Mouse (Mus musculus) fibroblast of lung, adult 2 months (primary cell): Measurements from ENCODE around the gene Cbx4.

Experiments
- DNase-seq: peaks from one replicate; pipeline ENCODE4 v3.0.0-alpha.2; 2011; ENCODE audit warnings: low read depth

Gene Cbx4

DNA sequence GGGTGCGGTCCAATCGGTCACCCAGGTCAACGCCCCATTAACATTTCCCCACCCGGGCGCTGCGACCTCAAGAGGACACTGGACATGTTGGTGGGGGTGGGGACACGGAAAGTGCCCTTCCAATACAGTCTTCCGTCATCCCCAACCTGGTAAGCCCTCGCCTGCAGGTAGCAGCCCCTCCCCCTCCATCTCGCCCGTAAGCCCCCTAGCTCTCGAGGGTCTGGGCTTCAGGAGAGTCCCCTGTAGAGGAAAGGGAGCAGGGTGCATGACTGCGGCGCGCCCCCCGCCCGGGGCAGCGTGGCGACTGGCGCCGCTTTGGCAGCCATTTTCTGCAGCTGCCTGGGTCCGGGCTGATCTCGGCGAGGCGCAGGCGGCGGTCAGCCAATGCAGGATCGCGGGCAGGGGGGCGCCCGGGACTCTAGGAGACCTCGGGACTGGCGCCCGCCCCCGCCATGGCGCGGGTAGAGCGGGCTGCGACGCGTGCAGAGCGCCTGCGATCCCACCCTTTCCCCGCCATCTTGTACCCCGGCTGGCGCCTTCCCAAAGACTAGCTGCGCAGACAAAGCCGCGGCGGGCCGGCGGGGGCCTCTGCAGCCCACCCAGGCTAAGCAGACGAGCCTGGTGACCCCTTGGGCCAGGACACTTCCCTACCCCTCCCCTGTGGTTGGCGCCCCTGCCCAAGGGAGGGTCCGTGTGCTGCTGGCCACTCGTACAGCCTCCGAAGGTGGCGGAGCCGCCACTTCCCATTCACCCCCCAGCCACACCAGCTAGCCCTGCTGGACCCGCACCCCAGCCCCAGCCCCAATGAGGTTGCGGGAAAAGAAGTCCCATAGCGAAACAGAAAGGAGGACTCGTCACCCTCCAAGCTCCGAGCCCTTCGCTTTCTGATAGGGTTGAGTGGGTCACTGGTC lies 29.5 kb downstream of the Cbx4 start:
- no peak for DNase-seq

DNA sequence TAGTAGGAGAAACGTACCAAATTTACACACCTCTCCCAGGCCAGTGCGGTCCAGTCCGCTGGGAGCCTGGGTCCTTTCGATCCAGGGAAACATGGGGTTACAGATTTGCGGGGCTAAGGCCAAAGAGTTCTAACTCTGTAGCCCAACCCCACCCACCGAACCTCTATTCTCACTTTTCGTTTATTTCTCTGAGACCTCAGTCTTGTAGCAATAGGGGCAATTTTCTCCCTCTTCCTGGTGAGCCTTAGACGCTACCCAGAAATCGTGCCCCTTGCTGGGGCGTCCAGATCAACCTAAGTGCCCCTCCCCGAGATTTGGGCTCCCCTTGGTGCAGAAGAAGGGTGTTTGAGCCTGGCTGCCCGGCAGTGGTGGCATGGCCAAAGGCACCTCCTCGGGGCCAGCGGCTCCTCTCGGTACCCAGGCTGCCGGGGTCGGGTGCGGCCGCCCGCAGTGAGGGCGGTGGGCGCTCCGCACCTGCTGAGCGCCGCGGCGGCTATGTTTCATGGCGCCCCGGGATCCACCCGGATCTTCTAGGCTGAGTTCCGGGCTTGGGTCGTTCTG lies 30.4 kb downstream of the Cbx4 start:
- no peak for DNase-seq

DNA sequence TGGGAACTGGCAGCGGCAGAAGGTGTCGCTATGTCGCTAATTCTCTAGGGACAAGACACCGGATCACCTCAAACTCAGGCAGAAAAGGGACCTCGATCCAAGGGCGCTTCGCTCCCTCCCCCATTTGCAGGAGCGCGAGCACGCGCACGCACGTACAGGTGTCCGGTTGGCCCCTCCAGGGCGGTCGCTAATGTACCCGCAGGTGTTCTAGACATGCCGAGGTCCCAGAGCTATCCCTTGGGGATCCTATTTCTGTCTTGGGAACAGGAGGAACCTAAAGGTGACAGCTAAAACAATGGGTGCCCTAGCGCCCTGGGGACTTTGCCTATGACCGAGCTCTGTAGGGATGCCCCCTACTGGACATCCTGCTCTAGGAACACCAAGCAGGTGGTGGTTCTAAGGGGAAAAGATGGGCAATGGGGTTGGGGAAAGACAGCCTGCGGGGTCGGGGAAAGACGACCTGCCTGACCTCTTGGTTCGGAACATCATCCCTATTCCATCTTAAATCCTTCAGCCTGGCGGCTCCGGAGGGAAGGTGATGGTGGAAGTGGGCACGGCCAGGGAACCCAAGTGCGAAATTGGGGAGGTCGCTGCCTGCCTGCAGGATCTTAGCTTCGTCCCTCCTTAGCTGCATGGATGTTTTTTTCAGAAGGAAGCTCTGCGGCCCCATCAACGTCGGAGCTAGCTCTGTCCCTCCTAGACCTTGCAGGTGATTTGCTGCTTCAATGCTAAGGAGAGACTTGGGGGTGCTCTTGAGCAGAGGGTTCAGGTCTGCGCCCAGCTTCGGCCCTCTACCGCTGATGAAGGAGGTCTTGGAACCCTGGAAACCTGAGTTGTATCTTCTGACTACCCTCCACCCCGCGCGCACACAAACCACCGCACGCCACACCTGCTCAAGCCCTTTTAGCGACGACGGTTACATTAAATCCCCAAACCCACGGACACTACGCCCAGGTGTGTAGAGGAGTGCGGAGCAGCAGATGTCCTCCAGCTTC lies 31.4 kb downstream of the Cbx4 start:
- no peak for DNase-seq

DNA sequence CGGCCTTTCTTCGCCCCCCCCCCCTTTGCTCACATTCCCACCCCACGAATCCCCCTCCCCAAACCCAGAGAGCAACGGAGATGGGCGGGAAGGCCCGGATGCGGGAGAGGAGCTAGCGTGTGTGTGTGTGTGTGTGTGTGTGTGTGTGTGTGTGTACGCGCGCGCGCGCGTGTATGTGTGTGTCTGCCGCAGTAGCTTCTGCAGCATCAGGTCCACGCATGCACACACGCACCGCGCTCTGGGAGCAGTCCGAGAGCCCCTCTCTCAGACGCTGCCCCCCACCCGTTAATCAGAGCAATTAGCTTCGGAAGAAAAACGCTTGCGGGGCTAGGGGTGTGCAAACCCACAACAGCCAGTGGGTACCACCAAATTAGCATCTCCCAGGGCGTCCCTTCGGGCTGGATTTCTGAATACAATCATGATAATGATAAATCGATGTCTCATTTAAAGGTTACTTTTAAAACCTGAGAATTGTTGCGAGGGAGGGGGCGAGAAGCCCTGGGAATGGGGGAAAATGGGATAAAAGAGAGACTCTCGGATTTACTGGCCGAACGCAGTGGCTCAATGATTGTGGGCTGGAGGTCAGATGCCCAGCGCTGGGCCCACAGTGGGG lies 32.2 kb downstream of the Cbx4 start:
- no peak for DNase-seq

DNA sequence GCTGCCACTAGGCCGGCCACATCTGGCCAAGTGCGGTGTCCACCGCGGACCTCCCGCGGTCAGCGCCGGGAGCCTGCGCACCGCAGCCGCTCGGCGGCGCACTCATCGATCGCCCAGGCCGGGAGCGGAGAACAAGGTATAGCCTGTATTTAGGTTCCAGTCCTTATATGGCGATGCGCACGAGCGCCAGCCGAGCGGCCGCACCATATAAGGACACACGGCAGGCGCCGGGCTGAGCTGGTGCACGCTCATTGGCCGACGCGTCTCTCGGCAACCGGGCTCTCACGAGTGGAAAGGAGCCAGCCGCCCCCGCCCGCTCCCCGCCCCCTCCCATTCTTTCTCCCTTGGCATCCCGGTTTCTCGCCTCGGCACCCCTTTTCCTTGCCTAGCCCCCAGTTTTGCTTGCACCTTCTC lies 32.8 kb downstream of the Cbx4 start:
- DNase-seq, result no peak

DNA sequence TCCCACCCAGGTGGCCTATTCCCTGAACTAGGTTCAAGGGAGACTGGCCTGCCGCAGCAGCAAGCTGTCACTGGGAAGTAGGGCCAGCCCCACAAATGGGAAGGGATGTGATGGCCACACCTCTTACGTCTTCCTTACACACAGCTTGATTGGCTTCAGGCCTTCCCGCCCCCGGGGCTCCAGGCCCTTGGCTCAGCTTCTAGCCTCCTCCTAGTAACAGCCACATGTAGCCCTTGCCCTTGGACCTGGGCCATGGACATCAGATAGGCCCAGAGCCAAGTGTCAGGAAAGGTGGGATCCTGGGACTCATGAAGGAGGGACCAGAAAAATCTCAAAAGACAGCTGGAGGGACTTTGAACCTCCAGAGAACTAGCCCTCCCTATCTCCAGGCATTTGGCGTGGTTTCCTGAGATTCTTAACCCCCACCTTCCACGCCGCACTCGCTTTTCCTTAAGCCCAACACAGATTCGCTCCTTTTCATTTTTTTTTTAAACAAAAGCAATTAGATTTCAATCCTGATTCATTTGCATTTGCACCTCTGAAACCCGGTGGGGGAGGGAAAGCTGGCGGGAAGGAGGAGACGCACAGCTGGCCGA lies 33.3 kb downstream of the Cbx4 start:
- no peak for DNase-seq

DNA sequence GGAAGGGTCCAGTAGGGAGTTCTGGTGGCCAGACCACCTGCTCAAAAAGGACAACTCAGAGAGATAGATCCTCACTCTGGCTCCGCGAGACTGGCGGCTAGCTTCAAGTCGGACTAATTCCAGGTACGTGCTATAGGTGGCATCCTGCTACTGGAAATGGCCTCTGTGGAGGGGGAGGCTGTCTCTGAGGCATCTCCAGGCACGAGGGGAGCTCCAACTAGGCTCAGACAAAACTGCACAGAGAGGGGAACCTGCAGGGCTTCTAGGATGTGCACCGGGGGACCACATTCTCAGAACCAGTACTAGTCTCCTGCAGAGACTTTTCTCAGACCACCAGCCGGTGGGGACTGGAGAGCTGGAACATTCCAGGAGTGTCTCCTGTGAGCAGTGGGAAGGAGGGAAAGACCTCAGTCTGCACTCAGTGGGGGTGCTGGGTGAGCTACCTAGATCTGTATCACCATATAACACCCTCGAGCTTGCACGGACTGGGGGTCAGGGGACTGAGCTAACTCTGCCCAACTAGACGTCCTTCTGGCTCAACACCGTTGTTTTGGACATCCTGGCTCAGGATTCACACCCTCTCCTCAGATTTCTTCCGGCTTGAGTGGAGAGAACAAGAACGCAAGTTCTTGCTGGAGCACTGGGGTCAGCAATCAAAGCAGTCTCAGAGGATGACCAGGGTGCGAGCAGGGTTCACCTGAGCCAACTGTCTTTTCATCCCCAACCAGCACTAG lies 33.9 kb downstream of the Cbx4 start:
- DNase-seq, result no peak

DNA sequence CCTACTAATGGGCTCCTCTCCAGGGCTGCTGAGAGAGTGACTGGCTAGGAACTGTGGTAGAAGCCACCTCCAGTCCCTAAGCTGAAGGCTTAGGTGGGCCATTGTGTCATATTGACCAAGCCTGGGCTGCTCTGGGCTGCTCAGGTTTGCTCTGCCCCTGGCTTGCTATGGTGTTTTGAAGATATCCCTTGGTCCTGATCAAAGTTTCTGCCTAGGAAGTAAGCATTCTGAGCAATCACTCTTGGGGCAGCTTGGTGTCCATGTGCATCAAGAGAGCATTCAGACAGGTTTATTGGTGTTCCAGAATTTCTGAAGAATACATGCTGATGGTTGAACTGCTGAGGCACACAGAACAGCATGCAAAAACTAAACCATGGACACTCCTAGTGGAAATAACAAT lies 34.6 kb downstream of the Cbx4 start:
- no peak for DNase-seq

DNA sequence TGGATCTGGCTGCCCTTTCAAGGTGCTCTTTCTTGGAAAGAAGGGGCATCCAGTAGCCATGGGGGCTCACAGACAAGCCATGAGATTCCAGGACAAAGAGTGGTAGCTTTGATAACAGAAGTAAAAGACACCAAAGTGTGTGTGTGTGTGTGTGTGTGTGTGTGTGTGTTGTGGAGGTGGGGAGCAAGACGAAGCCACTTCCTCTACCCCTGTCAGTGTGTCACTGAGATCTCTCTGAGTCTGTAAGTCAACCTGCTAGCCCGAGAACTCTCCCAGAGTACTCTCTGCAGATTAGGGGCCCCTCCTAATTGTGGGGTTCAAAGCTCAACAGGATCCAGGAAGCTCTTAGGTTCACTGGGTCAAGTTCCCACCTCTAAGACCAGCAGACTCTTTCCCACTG lies 35.7 kb downstream of the Cbx4 start:
- DNase-seq, result no peak

DNA sequence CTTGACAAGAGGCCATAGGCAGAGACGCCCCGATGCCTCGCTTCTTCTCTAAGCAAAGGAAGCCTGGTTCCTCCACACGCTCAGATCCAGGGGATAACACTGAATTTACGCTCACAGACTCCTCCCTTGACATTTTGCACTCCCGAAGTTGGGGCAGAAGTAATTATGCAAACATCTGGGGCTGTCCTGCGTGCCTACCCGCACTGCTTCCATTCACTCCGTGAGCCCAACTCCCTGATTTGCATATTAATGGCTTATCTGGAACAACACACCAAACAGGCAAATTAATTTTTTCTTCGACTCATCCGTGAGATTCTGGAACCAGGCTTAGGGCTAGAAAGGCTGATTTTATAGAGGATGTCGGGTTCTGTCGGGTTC lies 37.9 kb downstream of the Cbx4 start:
- no peak for DNase-seq

DNA sequence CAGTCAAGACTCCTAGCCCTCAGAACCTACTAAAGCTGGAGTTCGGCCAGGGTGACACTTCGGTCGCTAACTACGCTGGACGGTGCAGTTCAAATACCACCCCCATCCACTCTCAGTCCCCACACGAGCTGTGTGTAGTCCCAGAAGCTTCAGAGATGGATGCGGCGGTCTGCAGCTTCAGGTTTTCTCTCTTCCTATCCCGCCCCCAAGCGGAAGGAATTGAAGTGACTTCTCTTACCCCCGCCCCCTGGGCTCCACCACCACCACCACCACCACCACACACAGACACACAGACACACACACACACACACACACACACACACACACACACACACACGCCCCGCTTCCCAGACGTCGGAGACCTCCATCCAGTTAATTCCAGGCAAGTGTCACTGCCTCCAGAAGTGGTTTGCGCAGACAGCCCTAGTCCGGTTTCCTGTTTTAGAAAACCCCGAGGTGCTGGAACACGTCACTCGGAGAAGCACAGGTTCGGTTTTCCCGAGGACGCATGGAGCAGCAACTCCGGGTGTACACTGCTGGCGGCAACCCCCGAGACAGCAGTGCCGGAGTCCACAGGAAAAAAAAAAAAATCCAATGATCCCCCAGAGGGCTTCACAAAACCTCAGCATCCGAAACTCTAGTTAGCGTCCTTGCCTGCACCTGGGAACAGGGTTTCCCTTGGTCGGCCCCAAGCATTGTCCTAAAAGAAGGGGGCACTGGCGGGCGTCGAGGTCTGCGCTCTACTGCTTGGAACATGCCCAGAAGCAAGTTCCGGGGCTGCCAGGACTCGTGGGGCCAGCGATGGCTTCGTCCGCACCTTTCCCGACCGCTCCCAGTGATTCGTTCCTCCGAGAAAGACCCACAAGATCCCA lies 38.5 kb downstream of the Cbx4 start:
- no peak for DNase-seq

DNA sequence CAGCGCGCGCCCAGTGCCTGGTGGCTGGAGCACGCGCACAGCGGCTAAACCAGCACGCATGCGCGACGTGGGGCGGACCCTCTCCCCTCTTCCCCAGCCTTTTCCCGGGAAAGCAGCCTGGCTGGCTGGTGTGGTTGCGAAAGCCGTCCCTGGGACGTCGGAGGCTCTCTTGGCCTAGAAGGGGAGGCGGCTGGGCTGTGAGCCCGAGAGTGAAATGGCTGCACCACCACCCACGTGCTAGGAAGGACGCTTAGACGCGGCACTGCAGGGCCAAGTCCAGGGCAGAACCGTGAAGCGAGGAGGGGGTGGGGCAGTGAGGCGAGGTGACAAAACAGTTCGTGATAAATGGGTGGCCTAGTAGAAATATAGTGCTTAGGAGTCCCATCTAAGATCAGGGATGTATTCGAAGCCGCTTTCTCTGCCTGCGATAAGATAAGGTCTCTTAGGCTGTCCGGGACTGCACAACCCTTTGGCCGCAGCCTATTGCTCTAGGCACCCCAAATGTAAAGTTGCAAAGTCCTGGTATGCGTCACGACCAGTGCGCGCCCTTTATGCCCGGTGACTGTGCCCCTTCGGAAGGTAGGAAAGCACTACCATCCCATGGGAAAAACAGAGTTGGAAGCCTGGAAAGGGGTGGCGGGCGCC lies 39.3 kb downstream of the Cbx4 start:
- no peak for DNase-seq

DNA sequence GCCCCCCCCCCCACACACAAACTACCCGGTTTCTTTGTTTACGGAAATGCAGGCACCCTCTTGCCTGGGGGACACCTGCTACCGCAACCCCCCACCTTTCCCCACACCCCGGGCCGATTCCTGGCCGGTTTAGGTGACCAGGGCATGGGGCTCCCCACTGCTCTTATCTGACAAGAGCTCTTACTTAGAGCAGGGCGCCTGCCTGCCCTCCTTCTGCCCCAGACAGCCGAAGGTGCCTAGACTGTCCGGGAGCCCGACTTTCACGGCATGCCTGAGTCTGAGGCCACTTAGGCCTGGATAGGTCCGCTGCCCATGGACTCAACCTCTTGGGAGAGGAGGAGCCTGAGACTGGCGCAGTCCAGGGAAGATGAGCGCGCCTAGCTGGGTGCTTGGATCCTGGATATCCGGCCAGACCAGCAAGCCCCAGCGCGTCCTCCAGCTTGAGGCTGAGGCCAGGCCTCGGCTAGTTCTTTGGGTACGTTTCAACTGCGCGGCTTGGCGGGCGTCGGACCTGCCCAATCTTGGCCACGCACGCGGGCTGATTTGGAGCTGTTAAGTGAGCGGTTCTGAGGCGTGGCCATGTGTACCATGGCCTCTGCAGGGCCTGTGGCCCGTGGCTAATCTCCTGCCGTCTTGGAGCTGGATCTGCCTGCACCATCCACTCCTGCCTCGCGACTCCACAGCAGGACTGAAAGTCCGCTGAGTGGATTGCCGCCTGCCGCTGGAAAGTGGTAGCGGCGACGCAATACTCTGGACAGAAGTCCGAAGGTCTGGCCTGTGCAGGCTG lies 41.3 kb downstream of the Cbx4 start:
- no peak for DNase-seq

DNA sequence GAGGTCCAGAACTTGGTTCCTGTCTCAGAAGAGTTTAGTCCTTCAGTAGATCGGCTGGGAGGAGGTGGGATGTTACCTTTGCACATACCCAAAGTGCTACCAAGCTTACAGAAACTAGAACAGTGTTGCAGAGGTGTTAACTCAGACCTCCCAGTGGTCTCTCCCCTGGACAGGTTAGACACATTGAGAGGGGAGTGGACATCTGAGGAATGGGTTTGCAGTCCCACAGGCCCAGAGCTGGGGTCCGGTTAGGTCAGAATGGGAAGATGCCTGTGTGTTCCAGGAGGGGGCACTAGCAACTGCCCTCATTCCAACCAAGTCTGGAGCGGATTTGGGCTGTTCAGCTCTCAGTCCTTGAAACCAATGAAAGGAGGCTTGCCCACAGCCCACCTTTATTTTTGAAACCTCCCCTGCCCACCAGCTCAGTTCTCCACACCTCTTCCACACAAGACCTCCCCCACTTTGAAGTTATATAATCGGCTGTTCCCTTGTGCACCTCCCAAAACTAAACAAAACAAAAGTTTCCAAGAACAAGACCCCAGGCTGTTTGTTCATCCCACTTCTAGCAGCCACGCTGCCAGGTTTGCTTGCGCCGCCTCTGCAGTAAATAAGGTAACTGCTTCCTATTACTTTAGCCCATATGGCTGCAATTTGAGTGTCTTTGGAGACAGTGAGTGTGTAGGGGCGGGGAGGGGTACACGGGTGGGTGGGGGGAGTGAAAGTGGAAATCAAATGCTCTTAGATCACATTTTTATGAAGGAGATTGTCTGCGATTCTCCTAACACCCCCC lies 42.1 kb downstream of the Cbx4 start:
- no peak for DNase-seq

DNA sequence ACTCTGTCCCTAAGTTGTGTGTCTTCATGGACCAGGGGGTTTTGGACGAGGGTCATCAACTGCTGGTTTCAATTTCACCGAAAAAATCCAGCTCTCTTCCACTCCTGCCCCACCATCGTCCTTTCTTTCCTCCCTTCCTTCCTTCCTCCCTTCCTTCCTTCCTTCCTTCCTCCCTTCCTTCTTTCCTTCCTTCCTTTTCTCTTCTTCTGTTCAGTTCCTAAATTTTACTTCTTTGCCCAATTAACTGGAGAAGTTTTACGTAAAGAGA lies 42.8 kb downstream of the Cbx4 start:
- no peak for DNase-seq

DNA sequence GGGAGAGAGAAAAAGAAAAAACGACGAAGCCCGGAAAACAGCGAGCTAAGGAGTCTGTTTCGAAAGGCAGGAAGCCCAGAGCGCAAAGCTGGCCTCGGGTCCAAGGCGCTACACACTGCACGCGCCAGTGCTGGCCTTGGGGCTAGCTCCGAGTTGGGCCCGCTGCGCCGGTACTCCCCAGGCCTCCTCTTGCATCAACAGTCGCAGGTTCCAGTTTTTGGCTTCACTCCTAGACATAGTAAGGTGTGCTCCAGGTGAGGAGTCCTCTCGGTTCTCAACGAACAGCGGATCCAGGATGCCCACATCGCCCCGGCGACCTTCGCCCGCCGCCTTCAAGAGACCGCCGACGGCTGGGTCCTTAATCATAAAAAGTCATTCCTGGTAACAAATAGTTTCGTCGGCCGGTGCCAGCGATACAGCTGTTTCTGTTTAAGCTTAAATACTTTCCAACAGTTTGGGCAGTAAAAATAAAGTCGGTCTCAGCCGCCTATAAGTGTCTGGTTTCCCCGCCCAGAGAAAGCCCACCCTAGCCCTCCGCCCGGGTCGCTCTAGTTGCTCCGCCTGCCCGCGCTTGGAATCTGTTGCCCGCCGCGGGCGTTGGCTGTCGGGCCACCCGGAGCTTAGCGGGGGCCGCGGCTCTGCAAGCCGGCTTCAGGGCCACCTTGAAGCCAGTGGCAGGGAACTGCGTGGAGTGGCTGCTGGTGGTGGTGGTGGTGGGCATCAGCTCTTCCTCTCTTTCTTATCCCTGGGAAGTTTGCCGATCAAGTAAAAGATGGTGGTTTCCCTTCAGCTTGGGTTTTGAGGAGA lies 43.4 kb downstream of the Cbx4 start:
- no peak for DNase-seq

DNA sequence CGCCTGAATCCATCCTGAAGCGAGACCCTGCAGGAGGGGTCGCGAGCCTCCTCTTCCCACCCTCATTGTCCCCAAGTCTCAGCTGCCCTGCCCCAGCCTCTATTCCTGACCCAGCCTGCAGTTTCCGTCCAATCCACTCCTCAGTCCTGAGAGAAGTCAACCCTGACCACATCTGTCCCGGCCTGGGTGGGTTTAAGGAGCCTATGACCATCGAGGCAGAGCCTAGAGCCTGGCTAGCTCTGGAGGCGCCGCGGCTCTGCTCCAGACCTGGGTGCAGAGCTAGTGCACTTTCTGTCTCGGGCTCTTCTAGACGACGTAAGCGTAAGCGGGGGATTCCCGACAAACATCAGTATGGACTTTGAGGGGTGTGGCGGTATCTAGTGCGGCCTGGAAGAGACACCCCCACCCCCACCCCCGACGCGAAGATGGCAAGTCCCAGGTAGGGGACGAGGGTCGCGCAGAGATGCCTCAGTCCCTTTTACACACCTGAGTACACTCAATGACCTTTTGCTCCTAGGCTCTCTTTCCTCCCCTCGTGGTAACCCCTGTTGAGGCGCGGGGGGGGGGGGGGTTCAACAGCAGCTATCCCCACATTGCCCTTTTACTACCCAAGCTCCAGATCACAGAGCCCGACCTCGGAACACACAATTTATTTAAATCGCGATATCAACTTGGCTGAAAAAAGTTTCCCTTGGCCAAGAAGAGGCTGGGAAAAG lies 44.1 kb downstream of the Cbx4 start:
- no peak for DNase-seq
